Mouse (Mus musculus) CH12.LX (cell line): ENCODE data around the gene Crtc3. TPM values are rescaled to one million over a fixed set of nuclear protein-coding genes. Genes with fewer than 3 reads are reported as not detected.

Experiments
- DNase-seq: peaks from one replicate; pipeline ENCODE4 v3.0.0-alpha.2; 2013; ENCODE audit errors: extremely low read depth
- H3K27ac ChIP-seq: 2 replicates; pipeline ENCODE4 v1.5.1; 2012; ENCODE audit warnings: low read depth, mild to moderate bottlenecking, control low read depth, moderate library complexity; ENCODE audit not compliant: insufficient read depth
- H3K27me3 ChIP-seq: replicated peaks from 2 replicates; pipeline ENCODE3; 2012; ENCODE audit warnings: inconsistent platforms
- H3K36me3 ChIP-seq, 2 experiments: replicated peaks in 1 of 2; 2 replicates each; pipeline versions ENCODE3 to v1.6.1; 2012; ENCODE audit warnings: inconsistent platforms in 1 of 2, low read length in 1 of 2, mild to moderate bottlenecking in 1 of 2, mixed read lengths in 1 of 2, moderate library complexity in 1 of 2; ENCODE audit not compliant: control insufficient read depth in 1 of 2, insufficient read depth in 1 of 2
- H3K4me1 ChIP-seq, 2 experiments: 2 replicates each; pipeline ENCODE4 v1.6.1; 2012; ENCODE audit warnings: inconsistent platforms in 1 of 2, moderate library complexity in 1 of 2; ENCODE audit not compliant: insufficient read depth in 2 of 2, control insufficient read depth in 1 of 2
- H3K4me2 ChIP-seq: 2 replicates; pipeline ENCODE4 v1.6.1; 2012; ENCODE audit warnings: low read depth, mild to moderate bottlenecking, control low read depth; ENCODE audit not compliant: poor library complexity, insufficient read depth, severe bottlenecking
- H3K4me3 ChIP-seq, 3 experiments: fragments of 150-350 bp in 1 of 3; sonication (generic) in 1 of 3; replicated peaks in 1 of 3; 2 replicates each; pipeline versions ENCODE3 to v1.5.1; 2011 to 2012; ENCODE audit warnings: low read depth in 2 of 3, low read length in 2 of 3, mild to moderate bottlenecking in 2 of 3, moderate library complexity in 2 of 3, control low read depth in 1 of 3, improper control_type of control experiment in 1 of 3, inconsistent platforms in 1 of 3, mixed read lengths in 1 of 3; ENCODE audit not compliant: poor library complexity in 1 of 3
- H3K79me2 ChIP-seq: replicated peaks from 2 replicates; pipeline ENCODE4 v1.6.1; 2012; ENCODE audit warnings: mild to moderate bottlenecking, moderate library complexity; ENCODE audit not compliant: control insufficient read depth, poor library complexity, insufficient read depth, severe bottlenecking; ENCODE audit errors: extremely low read depth
- H3K9ac ChIP-seq: 2 replicates; pipeline ENCODE4 v1.6.1; 2012; ENCODE audit warnings: low read depth, mild to moderate bottlenecking, control low read depth, moderate library complexity; ENCODE audit not compliant: insufficient read depth
- H3K9me3 ChIP-seq: replicated peaks from 2 replicates; pipeline ENCODE3; 2012; ENCODE audit warnings: low read length, inconsistent platforms, mixed read lengths
- BHLHE40 ChIP-seq: IDR thresholded peaks from 2 replicates; pipeline ENCODE4 v1.6.1; 2011; ENCODE audit warnings: mild to moderate bottlenecking, low read depth, low read length, improper control_type of control experiment
- CHD1 ChIP-seq: IDR thresholded peaks from 2 replicates; pipeline ENCODE4 v1.6.1; 2012; ENCODE audit warnings: low read depth, low read length, improper control_type of control experiment, inconsistent platforms
- CHD2 ChIP-seq: IDR thresholded peaks from 2 replicates; pipeline ENCODE4 v1.6.1; 2011; ENCODE audit warnings: low read length, improper control_type of control experiment
- ELF1 ChIP-seq: IDR thresholded peaks from 2 replicates; pipeline ENCODE4 v1.6.1; 2014; ENCODE audit warnings: low read depth, mild to moderate bottlenecking, inconsistent platforms, low read length, improper control_type of control experiment
- EP300 ChIP-seq: IDR thresholded peaks from 2 replicates; pipeline ENCODE4 v1.6.1; 2011; ENCODE audit warnings: low read length, improper control_type of control experiment
- ETS1 ChIP-seq: conservative IDR thresholded peaks from 2 replicates; pipeline ENCODE4 v1.6.1; 2012; ENCODE audit warnings: low read depth, mild to moderate bottlenecking, inconsistent platforms, low read length, improper control_type of control experiment, moderate library complexity
- GABPA ChIP-seq: IDR thresholded peaks from 2 replicates; pipeline ENCODE4 v1.6.1; 2012; ENCODE audit warnings: low read depth, low read length, improper control_type of control experiment, inconsistent platforms; ENCODE audit not compliant: insufficient replicate concordance
- HCFC1 ChIP-seq: IDR thresholded peaks from 2 replicates; pipeline ENCODE4 v1.6.1; 2012; ENCODE audit warnings: low read depth, mild to moderate bottlenecking, inconsistent platforms, low read length, improper control_type of control experiment
- IRF4 ChIP-seq: IDR thresholded peaks from 2 replicates; pipeline ENCODE4 v1.6.1; 2014; ENCODE audit warnings: low read depth, mild to moderate bottlenecking, inconsistent platforms, low read length, improper control_type of control experiment
- JUND ChIP-seq: conservative IDR thresholded peaks from 2 replicates; pipeline ENCODE4 v1.6.1; 2011; ENCODE audit warnings: low read depth, low read length, improper control_type of control experiment
- MAX ChIP-seq: IDR thresholded peaks from 2 replicates; pipeline ENCODE4 v1.6.1; 2011; ENCODE audit warnings: low read length, improper control_type of control experiment
- MEF2A ChIP-seq: IDR thresholded peaks from 2 replicates; pipeline ENCODE4 v1.6.1; 2014; ENCODE audit warnings: low read depth, mild to moderate bottlenecking, inconsistent platforms, low read length, improper control_type of control experiment, borderline replicate concordance
- MXI1 ChIP-seq: IDR thresholded peaks from 2 replicates; pipeline ENCODE4 v1.6.1; 2011; ENCODE audit warnings: mild to moderate bottlenecking, low read depth, low read length, improper control_type of control experiment
- MYC ChIP-seq: IDR thresholded peaks from 2 replicates; pipeline ENCODE4 v1.6.1; 2011; ENCODE audit warnings: low read depth, mild to moderate bottlenecking, improper control_type of control experiment, low read length
- NRF1 ChIP-seq: IDR thresholded peaks from 2 replicates; pipeline ENCODE4 v1.6.1; 2014; ENCODE audit warnings: low read depth, mild to moderate bottlenecking, inconsistent platforms, low read length, improper control_type of control experiment, moderate library complexity
- PAX5 ChIP-seq: IDR thresholded peaks from 2 replicates; pipeline ENCODE4 v1.6.1; 2012; ENCODE audit warnings: low read length, inconsistent platforms, mixed read lengths
- POLR2A ChIP-seq: IDR thresholded peaks from 2 replicates; pipeline ENCODE4 v1.6.1; 2011; ENCODE audit warnings: low read depth, mild to moderate bottlenecking, improper control_type of control experiment, low read length
- POLR2AphosphoS2 ChIP-seq: IDR thresholded peaks from 2 replicates; pipeline ENCODE4 v1.6.1; 2011; ENCODE audit warnings: low read depth, low read length, improper control_type of control experiment
- SIN3A ChIP-seq: IDR thresholded peaks from 2 replicates; pipeline ENCODE4 v1.6.1; 2012; ENCODE audit warnings: low read length, improper control_type of control experiment, inconsistent platforms
- TBP ChIP-seq: conservative IDR thresholded peaks from 2 replicates; pipeline ENCODE4 v1.6.1; 2011; ENCODE audit warnings: low read depth, low read length, improper control_type of control experiment
- TCF12 ChIP-seq: IDR thresholded peaks from 2 replicates; pipeline ENCODE4 v1.6.1; 2014; ENCODE audit warnings: low read depth, mild to moderate bottlenecking, inconsistent platforms, low read length, improper control_type of control experiment
- UBTF ChIP-seq: IDR thresholded peaks from 2 replicates; pipeline ENCODE4 v1.6.1; 2012; ENCODE audit warnings: low read depth, mild to moderate bottlenecking, inconsistent platforms, low read length, improper control_type of control experiment, moderate library complexity
- USF1 ChIP-seq: IDR thresholded peaks from 2 replicates; pipeline ENCODE4 v1.6.1; 2014; ENCODE audit warnings: low read depth, mild to moderate bottlenecking, inconsistent platforms, low read length, improper control_type of control experiment
- ZC3H11A ChIP-seq: IDR thresholded peaks from 2 replicates; pipeline ENCODE4 v1.6.1; 2012; ENCODE audit warnings: low read depth, mild to moderate bottlenecking, inconsistent platforms, low read length, improper control_type of control experiment
- ZKSCAN1 ChIP-seq: IDR thresholded peaks from 2 replicates; pipeline ENCODE4 v1.6.1; 2012; ENCODE audit warnings: low read depth, inconsistent platforms, low read length, improper control_type of control experiment, borderline replicate concordance
- ZNF384 ChIP-seq: IDR thresholded peaks from 2 replicates; pipeline ENCODE4 v1.6.1; 2012; ENCODE audit warnings: low read depth, low read length, improper control_type of control experiment, inconsistent platforms
- dilution Hi-C: fragments of 300-500 bp; cut with MboI; formaldehyde crosslinking; loops from 2 replicates; pipeline ENCODE4 v1.14.3; 2020; ENCODE audit warnings: low sequenced_read_pairs; ENCODE audit not compliant: extremely low pct_unique_long_range_greater_than_20kb, extremely low pct_ligation_motif_present
- in situ Hi-C: fragments of 300-500 bp; cut with MboI; formaldehyde crosslinking; loops from 3 replicates; pipeline ENCODE4 v1.14.3; 2019; ENCODE audit warnings: low sequenced_read_pairs, low pct_ligation_motif_present, low pct_unique_long_range_greater_than_20kb, mixed read lengths
- polyA plus RNA-seq: library from polyadenylated mRNA; unstranded; fragments of >175 nt; gene quantifications from 2 replicates; pipeline ENCODE4 v1.2.1, GENCODE M21; 2012; ENCODE audit warnings: low read depth; ENCODE audit not compliant: insufficient read length
- total RNA-seq, 2 experiments: library from RNA; depleted of rRNA; stranded (reverse); fragments of 300-350 nt in 1 of 2; fragments of >200 nt in 1 of 2; gene quantifications; 2 replicates each; pipeline ENCODE4 v1.2.3; 2012 to 2014

Crtc3 gene
- total and polyA plus RNA-seq, 3 experiments, result 1.2 to 9.1 (median 4.4) TPM

DNA sequence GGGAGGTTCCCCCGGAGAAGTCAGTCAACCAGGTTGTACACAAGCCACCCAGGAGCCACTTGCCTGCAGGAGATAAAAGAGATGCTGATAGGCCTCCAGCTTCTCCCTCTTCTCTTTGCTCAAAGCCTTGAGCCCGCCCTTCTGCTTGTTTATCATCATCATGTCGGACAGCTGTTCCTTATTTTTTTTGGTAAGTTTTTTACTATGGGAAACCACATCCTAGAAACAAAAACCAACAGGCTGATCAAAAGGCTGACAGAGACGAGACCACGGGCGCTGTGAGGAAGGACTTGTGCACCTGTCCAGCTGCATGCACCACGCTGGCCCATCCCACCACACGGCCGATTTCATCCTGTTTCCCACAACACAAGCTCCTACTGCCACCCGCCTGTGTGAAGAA lies 47.5 kb upstream of the Crtc3 start:
- dilution Hi-C loops (no loop called here), in situ Hi-C loops (loop anchor here (5.0 to 25.0 kb wide), 3 partner anchors 111 to 426 kb away; partner anchors contain the start of gene Alpk3)
- H3K4me1 ChIP-seq, result no peaks in the 10 kb centered on the region
- H3K27me3 ChIP-seq, result no peaks in the 10 kb centered on the region
- no peaks in the 10 kb centered on the region; the same call in 1 of the 2 replicates for H3K79me2 ChIP-seq
- H3K9ac ChIP-seq, result no peak overlapping the region
- peaks cover 79 to 98% of the 10 kb centered on the region in 2 experiments for H3K36me3 ChIP-seq
- DNase-seq, result no peak
- H3K27ac ChIP-seq, result no peak overlapping the region
- H3K4me3 ChIP-seq, result no peak overlapping the region
- TF ChIP-seq IRF4 (no peak), HCFC1 (no peak), TCF12 (no peak), MXI1 (no peak), POLR2AphosphoS2 (no peak), JUND (no peak), MAX (no peak), ZKSCAN1 (no peak), PAX5 (no peak), GABPA (no peak), ELF1 (no peak), MEF2A (no peak), USF1 (no peak), EP300 (no peak), MYC (no peak), SIN3A (no peak), TBP (no peak), UBTF (no peak)
- TF ChIP-seq, all 38 proteins: peak for 0
- H3K9me3 ChIP-seq, result no peaks in the 10 kb centered on the region
- H3K4me2 ChIP-seq, result no peak overlapping the region

DNA sequence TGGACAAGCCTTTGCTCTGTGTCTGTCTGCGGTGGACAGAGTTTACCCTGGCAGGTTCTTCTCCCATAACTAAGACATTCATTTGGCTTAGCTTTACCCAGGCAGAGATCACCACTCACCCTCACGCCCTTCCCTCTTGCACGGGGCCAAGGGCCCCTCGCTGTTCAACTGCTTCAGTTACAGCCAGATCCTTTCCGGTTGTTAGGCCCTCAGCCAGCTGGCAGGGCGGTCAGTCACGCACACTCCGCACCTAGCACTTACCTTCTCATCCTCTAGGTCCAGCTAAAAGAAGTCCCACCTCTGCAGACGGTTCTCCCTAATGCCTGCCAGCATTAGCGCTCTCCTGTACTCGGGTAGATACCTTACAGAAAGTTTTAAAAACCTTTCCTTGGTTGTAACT lies 44.3 kb upstream of the Crtc3 start:
- H3K9me3 ChIP-seq, result no peaks in the 10 kb centered on the region
- H3K27ac ChIP-seq, result no peak overlapping the region
- dilution Hi-C loops (no loop called here), in situ Hi-C loops (loop anchor here (25.0 kb wide), 2 partner anchors 329 to 429 kb away; partner anchors contain the start of gene Alpk3)
- H3K36me3 ChIP-seq, result peaks cover 85 to 99% of the 10 kb centered on the region in 2 experiments
- no peak for DNase-seq
- no peak overlapping the region for H3K4me3 ChIP-seq
- H3K9ac ChIP-seq, result no peak overlapping the region
- H3K27me3 ChIP-seq, result no peaks in the 10 kb centered on the region
- H3K79me2 ChIP-seq, result no peaks in the 10 kb centered on the region; the same call in 1 of the 2 replicates
- TF ChIP-seq BHLHE40 (no peak), MEF2A (no peak), GABPA (no peak), TCF12 (no peak), IRF4 (no peak), CHD2 (no peak), ZC3H11A (no peak), NRF1 (no peak), JUND (no peak), ETS1 (no peak), ZNF384 (no peak), MAX (no peak), ZKSCAN1 (no peak), CHD1 (no peak), HCFC1 (no peak), POLR2A (no peak)
- TF ChIP-seq, all 38 proteins: peak for 0
- Histone ChIP-seq H3K4me1 (peaks cover 0 to 3% of the 10 kb centered on the region in 2 experiments; a peak in 1 of 4 replicates), H3K4me2 (no peak overlapping the region)
